Mouse (Mus musculus) cerebellum, postnatal 25 days (tissue): Measurements from ENCODE around the gene Khdrbs1.
A peak's percentile ranks its signal among the peaks of the same experiment; 100 is the strongest.

ENCODE experiments used
- DNase-seq, 2 experiments: peaks; one replicate each; pipeline ENCODE4 v3.0.0; 2021; ENCODE audit warnings: mixed read lengths in 2 of 2

Khdrbs1 gene

GRCm38 (mm10) chr4:129672083-129672877 is 69.8 kb downstream of the Khdrbs1 start, which contains the start of gene Kpna6:
Gene Kpna6, minus strand, starts transcription at chr4:129672767.
- DNase-seq = peak; percentile 97

- DNase-seq = peak; percentile 34 to 63
These were observed 70.5 kb downstream of the Khdrbs1 start for GRCm38 (mm10) chr4:129671491-129672082.

GRCm38 (mm10) chr4:129662255-129662813 is 79.8 kb downstream of the Khdrbs1 start:
- no peak for DNase-seq

GRCm38 (mm10) chr4:129661584-129661983 is 80.5 kb downstream of the Khdrbs1 start:
- no peak for DNase-seq

- no peak for DNase-seq
These were observed 87.3 kb downstream of the Khdrbs1 start for GRCm38 (mm10) chr4:129654770-129655169.
